Comparison of ENCODE assay signal across 8 mouse cellular contexts in the genomic region with DNA sequence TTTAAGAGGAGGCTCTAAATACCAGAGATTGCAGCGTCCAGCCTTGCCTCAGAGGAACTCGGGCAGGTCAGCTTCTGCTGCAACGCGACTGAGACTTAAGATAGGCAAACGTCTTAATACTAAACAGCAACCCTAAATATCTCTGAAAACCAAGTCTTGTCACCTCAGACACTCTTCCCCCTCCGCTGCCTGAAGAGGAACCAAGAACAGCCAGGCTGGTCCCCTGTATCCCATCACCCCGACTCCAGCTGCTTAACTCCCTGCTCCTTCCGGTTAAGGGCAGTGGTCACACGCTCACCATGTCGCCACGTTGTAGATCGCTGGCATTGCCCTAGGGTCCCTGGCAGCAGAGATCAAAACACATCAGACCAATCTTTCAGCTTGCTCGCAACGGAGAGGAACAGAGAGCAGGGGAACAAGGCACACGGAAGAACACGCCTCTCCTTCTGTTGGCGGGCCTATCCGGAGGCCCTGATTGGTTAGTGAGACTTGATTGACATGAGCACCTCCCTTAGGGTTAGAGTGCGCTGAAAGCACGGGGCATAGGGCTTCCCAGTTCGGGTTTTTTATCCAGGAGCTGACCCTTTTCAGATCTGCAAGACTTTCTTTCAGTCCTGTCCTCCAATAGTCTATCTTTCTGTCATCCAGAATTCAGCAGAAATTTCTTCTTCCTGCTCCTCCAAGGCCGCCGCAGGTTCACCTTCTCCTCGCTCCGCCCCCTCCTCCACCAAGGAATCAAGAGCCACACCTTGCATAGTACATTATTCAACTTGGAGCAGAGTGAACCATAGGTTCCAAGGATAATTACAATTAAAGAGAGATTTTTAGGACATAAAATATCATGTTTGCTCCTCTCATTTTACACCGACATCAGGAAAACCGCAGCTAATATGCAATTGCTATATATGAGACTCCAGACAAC. TPM values are rescaled to one million over a fixed set of nuclear protein-coding genes. Genes with fewer than 3 reads are reported as not detected.
DNase-seq lines count a peak whose midpoint lies in the region; ATAC-seq and TF ChIP-seq lines count a peak whose summit lies in the region.
"Not testable (repeated sequence)": the region's sequence is repeated elsewhere in the genome, so short reads cannot be mapped to it uniquely, and the experiment has no call there.

Gene Zfp935 (minus strand): TSS at position 323 of the 922 bp plus-strand sequence.

- peak within 1 kb of the TSS; percentile 47 for H3K9ac ChIP-seq in ES-E14 (ENCODE audit: insufficient read depth, low read depth, low read length, poor library complexity, severe bottlenecking)
- H3K9ac ChIP-seq in lung, embryonic 14.5 days, result peak within 1 kb of the TSS; percentile 52

- 6% methylated on average over 27 of the region's 27 CpGs for WGBS in cerebellum, adult 2 months
- 3% methylated on average over 25 of the region's 27 CpGs for WGBS in lung, embryonic 14.5 days
- WGBS in olfactory bulb, adult 2 months, result 2% methylated on average over 27 of the region's 27 CpGs

- H3K27ac ChIP-seq in ES-E14 (ENCODE audit: insufficient read depth, low read depth, low read length, poor library complexity, severe bottlenecking); cerebellum, adult 2 months (ENCODE audit: insufficient read depth, low read length); lung, embryonic 14.5 days (ENCODE audit: low read depth); olfactory bulb, adult 2 months (ENCODE audit: insufficient read depth, low read depth, low read length): not testable (repeated sequence)

- peak; percentile 75 to 88; a peak in 3 of 4 replicates for ATAC-seq in hematopoietic stem cell, adult 5-6 weeks (replicated peaks in 1 of 2; ENCODE audit: insufficient read depth in 1 of 2, low FRiP score in 2 of 2, low TSS enrichment in 1 of 2, low read depth in 1 of 2, poor library complexity in 2 of 2, severe bottlenecking in 2 of 2)
- not testable (repeated sequence) for ATAC-seq in lung, embryonic 14.5 days (ENCODE audit: insufficient read depth)

- not testable (repeated sequence) for H3K36me3 ChIP-seq in ES-E14 (ENCODE audit: control insufficient read depth, insufficient read depth, low read length, poor library complexity, severe bottlenecking); lung, embryonic 14.5 days (ENCODE audit: insufficient read depth)

- TF ChIP-seq CTCF in cerebellum, adult 2 months (IDR thresholded peaks at IDR 0.05; ENCODE audit: borderline replicate concordance, insufficient read depth, low read depth, low read length); lung, embryonic 14.5 days (IDR thresholded peaks at IDR 0.05; ENCODE audit: low read depth); olfactory bulb, adult 2 months (IDR thresholded peaks at IDR 0.05; ENCODE audit: insufficient read depth, low read depth, low read length): not testable (repeated sequence)

- not testable (repeated sequence) for H3K4me1 ChIP-seq in ES-E14 (ENCODE audit: control insufficient read depth in 2 of 2, insufficient read depth in 2 of 2, low read length in 2 of 2, poor library complexity in 1 of 2); cerebellum, adult 2 months (ENCODE audit: control insufficient read depth, insufficient read depth, low read length); lung, embryonic 14.5 days (ENCODE audit: insufficient read depth); olfactory bulb, adult 2 months (ENCODE audit: control insufficient read depth, insufficient read depth, low read length)

- not testable (repeated sequence) for DNase-seq in ES-E14 (ENCODE audit: low read depth, low spot score)
- peak; percentile 71 to 76 for DNase-seq in cerebellum, adult 2 months
- peak; percentile 20 for DNase-seq in forelimb bud, embryonic 11.5 days (ENCODE audit: low read depth, low spot score)
- peak; percentile 50 to 63 for DNase-seq in layer of hippocampus, adult 8-10 months (ENCODE audit: low spot score in 2 of 2)
- peak; percentile 20 for DNase-seq in lung, embryonic 14.5 days
- DNase-seq in thymus, postnatal 0 days (ENCODE audit: low spot score), result peak; percentile 17

- not testable (repeated sequence) for TF ChIP-seq POLR2A in cerebellum, adult 2 months (IDR thresholded peaks at IDR 0.05; ENCODE audit: borderline replicate concordance, insufficient read depth, low read length); olfactory bulb, adult 2 months (IDR thresholded peaks at IDR 0.05; ENCODE audit: insufficient read depth, low read depth, low read length)

- in situ Hi-C loops in ES-E14 (cut with MboI; ENCODE audit: low sequenced_read_pairs in 2 of 2, unreplicated experiment in 2 of 2), result not testable (repeated sequence)

- not testable (repeated sequence) for H3K27me3 ChIP-seq in cerebellum, adult 2 months (ENCODE audit: control insufficient read depth, insufficient read depth, low read length); lung, embryonic 14.5 days (ENCODE audit: insufficient read depth, low read length)

- peak within 1 kb of the TSS; percentile 43 for H3K4me2 ChIP-seq in lung, embryonic 14.5 days

- H3K9me3 ChIP-seq in ES-E14 (ENCODE audit: control insufficient read depth, insufficient read depth, low read depth, low read length); lung, embryonic 14.5 days (ENCODE audit: low read depth, low read length): not testable (repeated sequence)

- H3K4me3 ChIP-seq in ES-E14 (ENCODE audit: insufficient read depth in 1 of 2, low read depth in 1 of 2, low read length in 2 of 2, poor library complexity in 1 of 2, severe bottlenecking in 1 of 2), result peak within 1 kb of the TSS; percentile 75 to 81
- H3K4me3 ChIP-seq in cerebellum, adult 2 months (replicated peaks; ENCODE audit: insufficient read depth, low read depth, low read length), result peak within 1 kb of the TSS; percentile 34
- peak within 1 kb of the TSS; percentile 40 for H3K4me3 ChIP-seq in lung, embryonic 14.5 days (ENCODE audit: low read depth, low read length)
- peak within 1 kb of the TSS; percentile 61 for H3K4me3 ChIP-seq in olfactory bulb, adult 2 months (ENCODE audit: insufficient read depth, low read depth, low read length)

RNA-seq across cellular contexts. Expression of gene Zfp935, which starts in this region (rescaled TPM):
- total RNA-seq in ES-E14 (2012; rRNA removed), result not detected in 2 replicates
- polyA plus RNA-seq in cerebellum, adult 2 months (2012; rRNA removed), result not detected in 2 replicates
- not detected in 2 replicates for total RNA-seq in hematopoietic stem cell, adult 5-6 weeks (2017)
- under 1 TPM in 1 of 4 experiments, not detected in 3; 0.61 TPM for total RNA-seq in layer of hippocampus, adult 8-10 months (2022)
- not detected in 2 replicates for polyA plus RNA-seq in lung, embryonic 14.5 days (2014; fragmentation: Nextera tagmentation; extraction: Ambion mirVana)
- not detected in 2 replicates for polyA plus RNA-seq in olfactory bulb, adult 2 months (2012; ENCODE audit: insufficient read depth, insufficient read length, low replicate concordance, missing spikeins)
- polyA plus RNA-seq in thymus, postnatal 0 days (2015; fragmentation: Nextera tagmentation; extraction: Ambion mirVana), result 0.42 TPM in 1 of 2 replicates, not detected in the other

Comparison
In these comparisons a context has a peak if more than half of its experiments do, and no peak if none do; other contexts are left out.
1. Peak in DNase-seq and H3K4me3 ChIP-seq in cerebellum, adult 2 months; RNA of the gene not detected or under 1 TPM.
2. Peak in ATAC-seq in hematopoietic stem cell, adult 5-6 weeks; RNA of the gene not detected or under 1 TPM.
3. Peak in DNase-seq in layer of hippocampus, adult 8-10 months; RNA of the gene not detected or under 1 TPM.
4. Peak in DNase-seq, H3K4me3 ChIP-seq, H3K9ac ChIP-seq and H3K4me2 ChIP-seq in lung, embryonic 14.5 days; RNA of the gene not detected or under 1 TPM.
5. Peak in DNase-seq in thymus, postnatal 0 days; RNA of the gene not detected or under 1 TPM.